Mouse (Mus musculus) brain, embryonic 18.5 days (tissue): ENCODE results near the gene Pitpnm2.

Experiments
- DNase-seq: peaks from one replicate; pipeline ENCODE4 v3.0.0-alpha.2; 2012; ENCODE audit warnings: low read depth, low spot score

Pitpnm2 gene

DNA sequence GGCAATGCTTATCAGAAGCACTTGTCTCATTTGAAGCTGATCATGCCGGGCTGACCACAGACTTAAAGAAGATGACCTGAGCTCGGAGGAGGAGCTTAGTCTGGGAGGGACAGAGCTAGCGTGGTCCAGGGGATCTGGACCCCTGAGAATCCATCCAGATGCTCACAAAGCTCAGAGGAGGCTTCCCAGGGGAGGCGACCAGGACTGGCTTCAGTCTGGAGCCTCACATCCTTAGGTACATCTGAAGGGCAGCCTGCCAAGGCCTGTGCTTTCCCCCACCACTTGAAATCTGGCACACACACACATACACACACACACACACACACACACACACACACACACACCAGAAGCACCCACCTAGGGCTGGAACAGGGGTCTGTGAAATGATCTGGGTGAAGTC lies 47.5 kb downstream of the Pitpnm2 start:
- DNase-seq: no peak

DNA sequence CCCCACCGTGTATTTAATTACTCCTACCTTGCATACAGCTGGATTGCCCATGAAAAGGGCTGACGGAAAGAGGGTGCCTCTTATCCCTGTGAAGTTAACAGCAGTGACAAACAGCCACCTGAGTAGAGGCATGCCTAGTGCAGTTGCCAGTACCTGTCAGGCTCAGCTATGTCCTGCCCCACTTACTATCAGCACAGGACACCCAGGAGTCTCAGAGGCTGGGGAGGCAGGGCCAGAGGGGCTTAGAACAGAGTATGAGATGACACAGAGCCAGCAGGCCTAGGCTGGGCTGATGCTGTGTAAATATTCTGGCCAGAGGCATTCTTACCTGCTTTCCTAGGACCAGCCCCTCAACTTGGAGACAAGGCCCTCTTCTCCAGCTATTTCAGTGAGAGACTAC lies 48.0 kb downstream of the Pitpnm2 start:
- DNase-seq: no peak

DNA sequence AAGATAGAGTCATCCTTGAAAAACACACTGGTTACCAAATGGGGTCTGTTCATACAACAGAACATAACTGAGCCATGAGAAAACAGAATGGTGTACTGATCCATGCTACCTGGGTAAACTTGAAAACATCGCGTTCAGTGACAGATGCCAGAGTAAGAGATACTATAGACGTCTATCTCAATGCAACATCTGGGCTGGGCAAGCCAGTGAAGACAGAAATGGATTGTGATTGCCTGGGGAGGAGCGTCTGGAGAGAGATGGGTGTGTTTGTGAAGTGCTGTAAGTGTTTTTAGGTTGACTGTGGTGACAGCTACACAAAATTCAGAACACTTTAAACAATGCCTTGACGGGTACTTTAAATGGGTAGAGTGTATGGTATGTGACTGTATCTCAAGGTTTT lies 48.7 kb downstream of the Pitpnm2 start:
- DNase-seq: no peak

DNA sequence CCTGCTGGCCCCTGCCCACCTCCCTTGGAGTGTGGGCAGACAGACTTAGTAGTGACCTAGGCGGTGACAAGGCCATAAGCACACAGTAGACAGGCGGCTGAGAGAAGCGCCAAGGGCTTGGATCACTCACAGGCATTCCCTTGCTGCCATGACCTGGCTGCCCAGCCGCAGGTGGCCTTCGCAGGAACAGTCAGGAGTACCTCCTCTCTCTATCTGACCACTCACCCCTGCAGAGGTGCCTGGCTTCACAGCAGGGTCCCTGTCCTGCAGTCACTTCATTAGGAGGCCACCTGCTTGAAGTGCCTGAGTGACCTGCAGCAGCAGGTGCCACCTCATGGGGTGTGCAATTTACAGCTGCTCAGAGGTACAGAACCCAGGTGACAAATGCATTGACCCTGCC lies 50.4 kb downstream of the Pitpnm2 start:
- DNase-seq: no peak

DNA sequence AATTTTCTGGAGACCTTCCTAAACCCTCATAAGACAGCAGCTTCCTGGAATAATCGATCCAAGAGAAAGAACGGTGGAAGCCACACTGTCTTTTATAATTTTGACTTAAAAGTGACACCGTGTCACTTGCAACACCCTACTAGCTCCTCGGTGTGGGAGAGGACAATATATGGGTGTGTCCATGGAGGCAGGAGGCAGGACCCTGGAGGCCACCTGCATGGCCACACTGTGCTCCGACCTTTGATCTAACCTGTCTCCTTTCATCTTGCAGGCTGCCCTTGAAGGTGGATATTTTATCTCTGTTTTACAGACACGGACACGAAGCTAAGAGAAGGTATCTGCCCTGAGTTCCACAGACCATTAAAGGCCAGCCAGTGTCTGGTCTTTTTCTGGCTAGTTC lies 51.1 kb downstream of the Pitpnm2 start:
- no peak for DNase-seq

DNA sequence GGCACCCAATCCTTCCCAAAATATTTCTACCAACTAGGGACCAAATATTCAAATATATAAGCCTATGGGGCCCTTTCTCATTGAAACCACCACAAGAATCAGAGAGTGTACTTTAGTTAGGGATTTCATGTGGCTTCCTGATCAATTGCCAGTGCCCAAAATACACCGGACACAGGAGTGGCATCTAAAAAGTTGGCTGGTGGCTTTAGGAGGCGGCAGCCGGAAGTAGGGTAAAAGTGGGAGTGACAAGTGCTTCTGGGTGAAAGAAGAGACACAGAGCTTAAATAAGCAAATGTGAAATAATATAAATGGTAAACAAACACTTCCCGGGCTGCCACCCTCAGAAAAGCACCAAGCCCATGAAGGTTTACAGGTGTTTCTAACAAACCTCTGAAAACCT lies 53.5 kb downstream of the Pitpnm2 start:
- no peak for DNase-seq

DNA sequence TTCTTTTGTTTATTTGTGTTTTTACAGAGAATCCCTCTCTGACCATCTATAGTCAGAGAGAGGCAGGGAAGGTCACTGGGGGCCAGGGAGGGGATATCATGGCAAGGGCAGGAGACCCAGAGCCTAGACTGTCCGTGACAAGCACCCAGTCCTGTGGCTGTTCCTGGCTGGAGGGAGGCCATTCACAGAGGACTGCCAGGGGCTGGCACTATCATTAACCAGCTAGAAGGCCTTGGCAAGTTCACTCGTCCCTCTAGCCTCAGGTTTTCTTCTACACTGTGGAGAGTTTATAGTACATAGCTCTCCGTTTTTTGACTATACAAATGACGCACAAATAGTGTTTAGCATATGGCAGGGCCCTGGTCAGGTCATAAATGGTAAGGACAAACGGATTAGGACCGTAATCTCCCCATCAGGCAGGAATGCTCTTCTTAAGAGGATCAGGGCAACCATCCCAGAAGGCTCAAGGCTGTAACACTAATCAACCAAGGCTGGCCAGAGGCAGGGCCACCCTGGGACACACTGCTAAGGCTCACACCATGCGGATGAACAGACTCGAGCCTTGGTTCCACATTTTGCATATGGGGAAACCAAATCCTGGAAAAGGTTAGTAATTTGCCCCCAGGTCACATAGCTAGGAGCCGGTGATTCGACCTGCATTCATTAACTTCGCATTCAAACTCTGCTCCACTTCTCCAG lies 55.0 kb downstream of the Pitpnm2 start:
- no peak for DNase-seq

DNA sequence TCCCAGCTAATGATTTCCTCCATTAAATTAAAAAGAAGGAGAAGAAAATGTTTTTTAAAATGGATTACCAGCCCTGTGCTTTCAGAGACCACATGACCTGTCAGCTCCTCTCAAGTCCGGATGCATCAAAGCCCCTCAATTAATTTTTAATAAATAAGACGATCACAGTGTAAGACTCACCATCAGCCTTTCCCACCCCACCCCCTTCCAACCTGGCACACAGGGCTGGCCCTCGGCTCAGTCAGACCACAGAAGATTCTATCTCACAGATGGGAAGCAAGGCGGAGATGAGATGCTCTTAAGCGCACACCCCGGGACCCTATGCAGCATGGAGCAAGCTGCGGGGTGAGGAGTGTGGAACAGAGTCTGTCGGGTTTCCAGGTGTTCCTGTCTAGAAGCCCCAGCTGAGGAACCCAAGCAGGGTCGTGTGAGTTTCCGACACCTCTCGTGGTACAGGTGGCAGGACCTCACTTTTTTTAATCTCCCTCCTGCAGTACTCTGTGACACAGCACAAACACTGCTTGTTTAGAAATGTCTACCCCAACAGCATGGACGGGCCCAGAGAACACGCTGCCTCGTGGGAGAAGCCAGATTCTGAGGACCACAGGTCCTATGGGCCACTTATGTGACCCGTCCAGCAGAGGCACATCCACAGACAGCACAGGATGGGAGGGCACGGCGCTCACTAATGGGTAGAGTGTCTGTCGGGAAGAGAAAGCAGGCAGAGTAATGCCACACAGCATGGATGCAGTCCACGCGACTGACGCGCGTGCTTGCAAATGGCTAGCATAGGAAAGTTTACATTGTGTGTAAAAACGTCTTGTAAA lies 56.1 kb downstream of the Pitpnm2 start:
- no peak for DNase-seq

DNA sequence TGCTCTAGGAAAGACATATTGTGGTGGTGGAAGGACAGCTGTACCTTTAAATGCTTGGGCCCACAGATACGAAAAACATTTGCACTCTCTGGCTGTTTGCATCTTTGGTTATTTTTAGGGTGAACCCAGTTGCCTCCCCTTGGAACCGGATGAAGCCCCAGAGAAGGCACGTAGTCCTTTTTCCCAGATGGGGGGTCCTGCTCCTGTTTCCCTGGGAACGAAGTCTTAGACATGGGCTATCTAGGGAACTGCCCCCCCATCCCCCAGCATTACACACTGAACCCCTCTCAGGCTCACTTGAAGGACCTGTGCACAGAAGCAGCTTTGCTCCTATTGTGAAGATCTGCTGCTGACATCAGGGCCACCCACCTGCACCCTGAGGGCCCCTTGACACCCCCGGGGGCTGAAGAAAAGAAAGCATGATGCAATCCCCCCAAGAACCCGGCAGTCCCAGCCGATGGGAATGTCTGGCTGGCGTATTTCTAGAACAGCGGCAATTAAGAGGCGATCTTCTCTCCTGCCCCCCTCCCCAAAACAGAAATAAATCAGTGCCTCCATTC lies 56.8 kb downstream of the Pitpnm2 start:
- DNase-seq: no peak

DNA sequence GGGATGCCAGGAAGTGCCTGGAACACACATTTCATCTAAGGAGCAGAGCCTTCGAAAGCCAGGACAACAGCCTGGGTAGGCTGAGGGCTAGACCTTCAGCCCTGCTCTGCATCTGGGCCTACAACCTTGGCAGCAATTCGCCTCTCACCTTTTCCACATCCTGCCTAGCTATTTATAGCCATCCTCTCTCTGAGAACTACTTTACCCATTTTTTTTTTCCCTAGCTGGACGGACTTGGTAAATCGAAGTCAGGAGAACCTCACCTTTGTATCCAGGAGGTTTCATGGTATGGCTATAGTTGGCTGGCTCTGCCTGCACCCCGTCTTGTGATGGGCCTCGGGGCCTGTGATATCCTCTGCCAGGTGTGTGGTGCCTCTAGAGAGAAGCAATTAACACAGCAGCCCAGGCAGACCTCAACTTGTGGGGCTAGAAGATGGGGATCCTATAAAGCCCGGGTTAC lies 57.3 kb downstream of the Pitpnm2 start:
- DNase-seq: no peak

DNA sequence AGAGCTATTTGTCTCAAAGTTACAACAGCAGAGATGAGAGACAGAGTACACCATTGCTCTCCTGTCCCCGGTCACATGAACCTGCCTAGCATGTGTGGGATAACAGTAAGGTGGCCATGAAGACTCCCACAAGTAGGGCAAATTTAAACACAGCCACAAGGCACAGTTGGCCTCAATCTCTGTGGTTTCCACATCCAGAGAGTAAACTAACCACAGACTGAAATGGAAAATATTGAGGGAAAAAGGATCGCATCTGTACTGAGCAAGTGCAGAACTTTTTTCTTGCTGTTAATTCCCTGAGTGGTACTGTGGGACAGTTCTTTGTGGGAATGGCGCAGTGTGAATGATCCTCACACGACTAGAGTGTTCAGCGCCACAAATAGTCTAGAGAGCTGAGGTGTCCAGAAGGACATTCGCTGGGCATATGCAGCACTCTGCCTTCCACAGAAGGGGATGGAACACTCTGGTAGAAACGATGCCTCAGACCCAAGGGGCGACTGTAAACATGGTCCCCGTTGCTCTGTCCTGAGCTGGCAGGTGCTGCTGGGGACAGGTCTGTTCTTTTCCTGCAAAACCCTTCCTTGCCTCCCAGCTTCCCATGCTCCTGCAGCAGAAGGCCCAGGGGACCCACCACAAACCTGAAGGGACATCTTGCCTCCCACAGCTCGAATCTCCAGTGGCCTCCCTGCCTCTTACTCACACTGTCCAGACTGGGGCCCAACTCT lies 59.3 kb downstream of the Pitpnm2 start:
- DNase-seq: no peak

DNA sequence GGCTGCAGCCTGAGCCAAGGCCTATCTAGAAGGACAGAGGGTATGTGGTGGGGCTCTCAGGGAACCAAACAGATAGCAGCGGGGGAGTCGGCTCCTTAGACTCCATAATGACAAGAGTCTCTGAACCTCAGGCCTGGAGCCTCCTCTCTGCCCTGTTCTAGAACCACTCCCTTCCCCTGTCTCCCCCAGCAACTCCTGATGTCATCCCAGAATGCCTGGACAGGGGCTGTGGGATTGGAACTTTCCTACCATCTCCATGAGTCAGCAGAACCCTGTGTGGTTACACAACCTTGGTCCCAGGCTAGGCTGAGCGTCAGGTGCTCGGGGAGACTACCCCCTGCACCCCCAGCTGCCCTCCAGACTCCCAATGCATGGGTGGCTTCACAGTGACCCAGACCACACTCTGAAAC lies 60.0 kb downstream of the Pitpnm2 start:
- DNase-seq: no peak

DNA sequence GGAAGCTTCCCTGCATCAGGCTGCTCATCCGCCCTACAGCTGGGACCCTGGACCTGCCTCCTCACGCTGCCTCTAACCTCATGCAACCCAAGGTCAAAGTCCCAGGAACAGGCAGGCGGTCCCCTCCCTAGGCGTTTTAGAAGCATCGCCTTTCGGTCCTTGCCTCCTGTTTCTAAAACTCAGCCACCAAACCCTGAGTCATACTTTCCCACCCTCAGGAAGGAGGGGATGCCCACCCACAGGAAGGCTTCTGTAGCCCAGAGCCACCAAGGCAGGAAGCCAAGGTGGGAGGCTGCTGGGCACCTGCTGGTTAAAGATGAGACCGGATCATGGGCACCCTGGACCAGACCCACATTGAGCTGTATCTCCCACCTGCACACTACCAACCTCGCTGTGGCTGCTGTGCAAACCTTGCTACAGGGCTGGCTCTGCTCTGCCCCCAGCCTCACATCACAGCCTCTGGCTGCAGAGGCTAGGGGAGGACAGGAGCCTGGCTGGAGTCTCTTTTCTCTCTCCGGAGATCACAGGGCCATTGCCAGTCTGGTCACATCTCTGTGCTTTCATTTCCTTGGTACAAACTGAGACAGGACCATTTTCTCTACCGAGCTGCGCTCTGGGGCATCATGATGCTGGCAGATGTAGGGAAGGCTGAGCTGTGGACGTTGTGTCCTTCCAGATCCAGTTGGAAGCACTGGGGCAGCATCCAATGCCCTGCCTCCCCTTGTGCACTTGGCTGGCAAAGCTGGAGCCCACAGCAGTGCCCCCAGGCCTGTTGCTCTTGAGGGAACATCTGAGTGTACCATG lies 61.9 kb downstream of the Pitpnm2 start:
- no peak for DNase-seq

DNA sequence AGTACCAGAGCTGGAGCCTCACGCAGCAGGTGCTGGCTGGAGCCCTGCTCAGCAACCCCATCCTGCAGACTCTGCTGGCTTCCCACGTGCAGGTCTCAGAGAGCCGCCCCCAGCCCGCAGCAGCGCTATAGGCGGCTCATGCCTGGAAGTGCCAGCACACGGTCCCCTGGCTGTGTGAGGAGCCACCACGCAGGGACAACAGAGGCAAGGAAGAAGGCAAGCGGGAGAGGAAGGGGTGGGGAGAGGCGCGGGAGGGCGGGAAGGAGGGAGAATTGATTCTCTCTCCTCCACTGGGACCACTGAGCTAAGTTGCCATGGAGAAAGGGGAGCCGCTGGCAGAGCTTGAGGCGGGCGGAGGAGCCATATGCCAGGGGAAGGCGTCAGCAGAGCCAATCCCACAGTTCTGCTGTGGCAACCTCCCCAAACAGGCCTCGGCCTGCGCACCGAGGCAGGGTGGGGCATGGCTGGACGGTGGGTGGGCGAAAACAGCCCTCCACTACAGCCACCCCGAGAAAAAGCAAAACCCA lies 62.5 kb downstream of the Pitpnm2 start:
- DNase-seq: no peak

DNA sequence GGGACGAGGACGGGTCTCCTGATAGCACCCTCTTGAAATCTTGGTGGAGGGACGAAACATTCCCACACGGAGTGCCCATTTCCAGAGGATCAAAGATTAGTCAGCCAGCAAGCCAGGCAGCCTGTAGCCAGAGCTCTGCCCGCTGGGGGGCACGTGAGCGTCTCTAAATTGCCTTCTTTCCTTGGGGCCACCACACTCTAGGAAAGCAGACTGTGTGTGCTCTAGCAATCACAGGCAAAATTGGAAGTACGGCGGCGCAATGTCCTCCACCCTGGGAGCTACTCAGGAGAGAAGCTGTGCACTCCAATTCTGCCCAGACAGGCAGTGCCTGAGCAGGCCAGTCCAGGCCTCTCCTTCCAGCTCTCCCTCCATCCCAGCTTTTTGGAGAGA lies 63.1 kb downstream of the Pitpnm2 start:
- no peak for DNase-seq

DNA sequence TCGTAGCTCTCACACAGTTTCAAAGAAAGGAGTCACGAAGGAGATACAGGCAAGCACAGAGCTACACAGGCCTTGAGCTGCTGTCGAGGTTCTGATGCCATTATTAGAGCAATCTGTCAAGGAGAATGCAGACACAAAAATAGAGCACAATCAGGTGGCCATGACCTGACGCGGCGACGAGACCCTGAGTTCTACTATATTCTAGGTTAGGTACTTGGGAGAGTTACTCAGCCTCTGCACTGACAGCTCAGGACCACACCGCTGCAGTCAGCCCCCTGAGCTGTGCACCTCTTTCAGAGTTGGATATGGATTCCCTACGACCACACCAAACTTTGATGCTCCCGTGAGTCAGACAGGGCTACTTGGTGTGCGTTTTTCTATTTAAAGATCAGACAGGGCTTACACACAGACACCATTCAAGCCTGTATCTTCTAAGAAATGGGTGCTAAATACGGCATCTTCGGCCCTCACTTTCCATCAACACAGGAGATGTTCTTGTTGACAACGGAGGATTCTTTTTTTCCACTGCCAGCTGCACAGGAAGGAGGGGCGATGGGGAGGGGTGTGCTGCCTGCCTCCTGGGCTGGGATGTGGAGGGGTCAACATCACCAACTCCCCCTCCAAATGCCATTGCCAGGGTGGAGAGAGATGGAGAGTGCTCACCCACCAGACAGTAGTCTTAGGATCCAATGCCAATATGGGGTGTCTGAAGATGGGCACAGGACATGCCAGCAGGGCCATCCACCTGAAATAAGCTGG lies 63.7 kb downstream of the Pitpnm2 start:
- DNase-seq: no peak

DNA sequence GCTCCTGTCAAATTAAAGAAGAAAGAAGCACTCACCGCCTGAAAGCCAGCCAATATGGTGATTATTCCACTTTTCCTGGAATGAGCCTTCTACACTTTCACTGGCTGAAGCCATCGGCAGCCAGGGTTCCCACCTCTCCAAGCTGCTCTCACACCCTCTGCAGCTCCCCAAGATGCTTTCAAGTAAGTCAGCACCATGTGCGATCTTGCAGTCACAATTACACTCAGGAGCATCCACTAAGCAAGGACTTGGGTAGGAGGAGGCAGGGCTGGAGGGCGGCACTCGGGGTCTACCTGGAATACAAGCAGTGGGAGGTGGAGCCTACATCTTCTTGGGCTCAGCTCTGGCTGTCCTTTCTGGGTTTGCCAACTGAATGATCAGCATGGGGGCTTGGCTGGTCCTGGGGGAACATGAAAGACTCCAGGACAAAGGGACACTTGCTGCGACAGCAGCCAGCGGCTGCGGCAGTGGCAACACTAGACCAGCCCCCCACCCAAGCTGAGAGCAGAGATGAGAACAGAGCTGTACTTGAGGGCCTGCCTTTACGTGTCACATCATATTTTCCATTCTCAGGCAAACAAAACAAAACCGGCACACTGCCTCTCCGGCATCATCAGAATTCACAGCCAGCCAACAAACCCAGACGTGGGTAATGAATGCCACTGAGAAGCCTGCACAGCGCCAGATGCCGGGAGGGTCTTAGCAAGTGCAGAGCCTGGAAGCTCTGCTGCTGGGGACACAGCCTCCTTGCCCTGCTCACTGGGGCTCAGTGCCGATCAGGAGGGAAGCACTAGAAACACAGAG lies 64.5 kb downstream of the Pitpnm2 start:
- no peak for DNase-seq

DNA sequence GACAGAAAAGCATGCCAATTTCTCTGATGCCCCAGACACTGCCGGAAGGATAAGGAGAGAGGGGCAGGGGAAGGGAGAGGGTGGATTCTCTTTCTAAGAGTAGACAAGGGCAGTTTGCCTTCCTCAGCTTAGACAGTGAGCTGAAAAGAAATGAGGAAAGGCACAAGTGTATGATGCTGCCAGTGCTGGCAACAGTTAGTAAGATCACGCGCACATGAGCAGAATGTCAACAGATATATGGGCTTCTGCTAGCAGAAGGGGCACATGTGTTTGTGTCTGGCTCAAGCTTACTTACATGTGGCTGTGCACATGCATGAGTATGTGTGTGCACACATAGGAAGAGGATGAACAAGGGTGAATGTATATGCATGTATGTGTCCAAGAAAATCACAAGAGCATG lies 65.4 kb downstream of the Pitpnm2 start:
- DNase-seq: no peak

DNA sequence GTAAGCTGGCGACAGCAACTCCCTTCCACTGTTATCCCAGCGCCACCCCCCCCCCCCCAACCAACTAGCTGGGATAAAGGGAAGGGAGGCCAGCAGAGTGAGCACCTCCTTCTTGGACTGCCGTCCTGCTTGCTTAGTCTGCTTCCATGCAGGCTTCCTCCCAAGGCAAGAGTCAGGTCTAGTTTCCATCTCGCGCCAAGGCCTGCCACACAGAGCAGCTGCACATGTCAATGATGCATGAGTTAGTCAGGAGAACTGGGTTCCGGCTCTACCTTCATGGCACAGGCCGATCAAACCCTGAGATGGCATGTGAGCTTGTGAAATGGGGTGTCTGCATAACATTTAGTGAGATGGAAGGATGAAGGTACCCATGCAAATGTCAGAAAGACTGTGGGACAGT lies 66.9 kb downstream of the Pitpnm2 start:
- no peak for DNase-seq

DNA sequence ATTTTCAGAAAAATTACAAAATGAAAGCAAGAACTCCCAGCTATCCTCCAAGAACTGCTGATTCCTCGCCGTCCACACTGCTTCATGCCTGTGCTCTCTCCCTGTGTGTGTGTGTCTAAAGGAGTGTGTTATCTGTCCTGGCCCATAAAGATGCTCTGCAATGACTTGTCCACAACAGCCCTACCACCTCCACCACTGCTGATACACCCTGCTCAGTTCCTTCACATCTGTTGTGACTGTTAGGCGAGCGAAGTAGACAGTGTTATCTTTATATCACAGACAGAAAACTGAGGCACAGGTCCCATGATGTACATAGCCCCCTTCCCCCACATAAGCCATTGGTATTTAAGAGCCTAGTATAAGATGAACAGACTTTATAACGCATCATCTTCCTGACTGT lies 67.5 kb downstream of the Pitpnm2 start:
- no peak for DNase-seq
